Mouse (Mus musculus): ENCODE data around the gene Rnf11.
"Not testable (repeated sequence)": the region's sequence is repeated elsewhere in the genome, so short reads cannot be mapped to it uniquely, and the experiment has no call there.

The Rnf11 gene

GRCm38 (mm10) chr4:109412233-109412632 lies 72.3 kb downstream of the Rnf11 start:
- no peak for DNase-seq (ENCODE audit: low spot score in 2 of 2)

DNA sequence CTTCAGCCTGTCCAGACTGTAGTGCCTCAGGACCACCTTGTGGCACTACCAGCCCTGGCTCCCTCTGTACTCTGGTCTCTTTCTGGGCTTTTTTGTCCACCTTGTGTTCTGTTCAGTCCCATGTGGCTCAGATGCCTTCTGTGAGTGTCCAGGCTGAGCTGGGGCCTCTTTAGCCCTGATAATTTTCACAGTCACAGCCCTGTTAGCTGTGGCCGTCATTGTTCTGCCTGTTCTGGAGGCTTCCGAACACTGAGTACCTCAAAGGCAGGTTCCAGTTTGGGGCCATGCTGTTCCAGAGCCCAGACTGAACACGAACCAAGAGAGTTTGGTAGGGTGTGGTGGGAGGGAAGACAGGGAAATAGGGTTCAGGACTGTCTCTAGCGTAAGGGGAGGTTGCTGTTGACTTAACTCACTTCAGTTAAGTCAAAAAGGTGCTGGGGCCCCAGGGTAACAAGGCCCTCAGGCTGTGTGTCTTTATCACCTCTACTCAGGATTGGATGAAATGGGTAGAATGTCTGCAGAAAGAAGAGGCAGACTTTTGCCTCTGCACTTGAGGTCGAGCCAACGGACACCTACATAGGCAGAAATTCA lies 73.1 kb downstream of the Rnf11 start:
- no peak for DNase-seq (ENCODE audit: low spot score in 2 of 2)

DNA sequence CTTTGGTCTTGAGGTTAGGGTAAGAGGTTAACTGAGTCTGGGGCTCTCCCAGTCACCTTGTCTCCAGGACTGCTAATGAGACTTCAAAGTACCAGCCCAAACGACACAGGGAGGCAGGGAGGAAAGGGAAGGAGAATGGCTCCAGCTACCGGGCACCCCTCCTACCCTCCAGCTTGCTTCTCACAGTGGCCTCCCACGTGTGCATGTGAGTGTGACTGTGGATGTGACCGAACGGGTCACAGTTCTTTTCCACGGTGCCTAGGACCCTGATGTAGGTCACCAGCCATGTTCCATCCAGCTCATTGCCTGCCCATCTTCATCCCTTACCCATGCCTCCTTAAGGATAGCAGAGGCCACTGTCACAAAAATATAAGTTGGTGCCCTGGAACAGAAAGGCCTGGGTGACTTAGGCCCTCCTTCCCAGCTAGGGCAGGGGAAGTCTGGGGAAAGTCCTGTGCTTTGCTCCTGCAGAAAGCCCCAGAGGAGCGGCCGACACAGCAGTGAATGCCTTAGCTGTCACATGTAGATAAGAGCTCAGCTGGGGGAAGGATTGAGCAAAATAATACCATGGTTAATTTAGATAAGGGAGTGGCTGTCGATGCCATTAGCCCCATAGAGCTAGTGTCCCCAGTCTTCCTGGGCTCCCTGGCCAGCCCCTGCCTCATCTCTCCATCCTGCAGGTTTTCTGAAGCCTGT lies 73.7 kb downstream of the Rnf11 start:
- DNase-seq (ENCODE audit: low spot score in 2 of 2), result no peak

- DNase-seq (ENCODE audit: low spot score in 2 of 2), result no peak
These were observed 76.6 kb downstream of the Rnf11 start for GRCm38 (mm10) chr4:109407701-109408485.

GRCm38 (mm10) chr4:109407176-109407520 lies 77.4 kb downstream of the Rnf11 start:
- DNase-seq (ENCODE audit: low spot score in 2 of 2), result no peak

GRCm38 (mm10) chr4:109406486-109407175 lies 77.9 kb downstream of the Rnf11 start, which contains the start of gene Ttc39a:
Ttc39a (plus strand) TSS chr4:109406623.
- peak; percentile 40 to 44 for DNase-seq (ENCODE audit: low spot score in 2 of 2)

- peak; percentile 65 to 66 for DNase-seq (ENCODE audit: low spot score in 2 of 2)
These were observed 78.5 kb downstream of the Rnf11 start for GRCm38 (mm10) chr4:109406054-109406485.

- no peak for DNase-seq (ENCODE audit: low spot score in 2 of 2)
These were observed 79.1 kb downstream of the Rnf11 start for GRCm38 (mm10) chr4:109405415-109405814.

DNA sequence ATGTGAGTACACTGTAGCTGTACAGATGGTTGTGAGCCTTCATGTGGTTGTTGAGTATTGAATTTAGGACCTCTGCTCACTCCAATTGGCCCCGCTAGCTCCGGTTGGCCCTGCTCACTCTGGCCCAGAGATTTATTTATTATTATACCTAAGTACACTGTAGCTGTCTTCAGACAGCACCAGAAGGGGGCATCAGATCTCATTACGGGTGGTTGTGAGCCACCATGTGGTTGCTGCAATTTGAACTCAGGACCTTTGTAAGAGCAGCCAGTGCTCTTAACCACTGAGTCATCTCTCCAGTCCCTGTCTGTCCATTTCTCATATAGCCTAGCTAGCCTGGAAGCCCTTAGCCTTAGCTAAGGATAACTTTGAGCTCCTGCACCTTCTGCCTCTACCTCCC lies 79.6 kb downstream of the Rnf11 start:
- not testable (repeated sequence) for DNase-seq (ENCODE audit: low spot score in 2 of 2)

DNA sequence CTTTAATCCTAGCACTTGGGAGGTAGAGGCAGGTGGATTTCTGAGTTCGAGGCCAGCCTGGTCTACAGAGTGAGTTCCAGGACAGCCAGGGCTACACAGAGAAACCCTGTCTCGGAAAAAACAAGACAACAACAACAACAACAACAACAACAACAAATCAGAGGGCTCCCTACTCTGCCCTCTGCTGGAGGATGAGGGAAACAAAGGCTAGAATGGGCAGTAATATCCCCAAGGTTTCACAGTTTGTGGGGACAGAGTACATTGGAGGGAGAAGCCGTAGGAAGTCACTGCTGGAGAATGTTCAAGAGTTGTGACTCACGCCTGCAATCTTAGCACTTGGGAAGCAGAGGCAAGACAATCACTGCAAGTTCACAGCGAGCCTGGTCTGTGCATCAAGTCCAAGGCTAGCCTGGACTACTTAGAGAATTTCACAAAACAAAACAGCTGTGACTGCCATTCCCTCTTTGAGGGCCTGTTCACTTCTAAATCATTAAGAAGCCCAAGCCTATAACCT lies 83.3 kb downstream of the Rnf11 start:
- DNase-seq (ENCODE audit: low spot score in 2 of 2), result no peak
